Mouse (Mus musculus): ENCODE results near the gene Impg1.

The Impg1 gene

GRCm38 (mm10) chr9:80465381-80465780, at the start of gene Impg1:
TSS of gene Impg1 (minus strand) at chr9:80465481.
- DNase-seq (ENCODE audit: low spot score) = no peak

DNA sequence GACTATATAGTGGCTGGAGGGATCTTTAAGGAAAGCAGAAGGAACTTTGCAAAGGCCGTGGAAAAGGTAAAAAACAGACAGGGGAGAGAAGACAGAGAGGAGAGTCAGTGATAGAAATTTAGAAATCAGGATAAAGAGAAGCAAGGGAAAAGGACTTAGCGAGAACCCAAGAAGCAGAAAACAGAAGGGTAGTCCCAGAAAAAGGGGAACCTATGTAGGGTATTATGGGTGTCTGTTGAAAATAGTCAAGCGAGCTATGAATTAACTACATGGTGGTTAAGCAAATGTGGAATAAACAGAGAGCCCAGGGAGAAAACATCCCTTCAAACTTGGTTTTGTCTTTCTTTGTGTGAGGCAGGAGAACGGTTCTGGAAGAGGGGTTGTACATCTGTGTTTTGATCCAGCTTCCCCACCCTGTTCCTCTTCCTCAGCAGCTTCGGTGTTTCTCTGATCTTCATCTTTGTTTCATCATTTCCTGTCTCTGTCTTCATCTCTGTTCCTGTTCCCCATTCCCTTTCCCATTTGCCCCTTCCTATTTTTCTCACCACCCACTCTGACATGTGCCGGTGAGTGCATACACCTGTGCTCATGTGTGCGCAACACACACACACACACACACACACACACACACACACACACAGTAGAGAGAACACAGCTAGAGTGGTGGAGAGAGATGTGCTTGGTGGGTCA, 44.3 kb upstream of the Impg1 start:
- DNase-seq (ENCODE audit: low spot score) = no peak

- no peak for DNase-seq (ENCODE audit: low spot score)
These were observed 39.3 kb upstream of the Impg1 start for GRCm38 (mm10) chr9:80504496-80505012.

DNA sequence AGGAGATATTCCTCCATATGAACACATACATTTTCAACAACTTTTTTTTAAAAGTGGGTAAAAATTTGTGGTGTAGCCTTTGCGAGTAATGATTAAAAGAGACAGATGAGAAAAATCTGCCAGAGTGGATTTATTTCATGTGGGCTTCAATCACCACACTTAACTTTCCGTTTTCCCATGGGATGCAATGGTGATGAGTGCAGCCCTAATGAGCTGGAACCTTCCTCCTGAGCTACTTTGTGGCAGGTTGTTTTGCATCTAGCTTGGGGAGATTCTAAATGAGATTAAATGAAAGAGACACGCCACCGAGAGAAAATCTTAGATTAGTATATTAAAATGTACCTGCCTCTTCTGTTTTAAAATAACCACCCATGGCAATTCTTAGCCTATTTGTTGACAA, 26.3 kb upstream of the Impg1 start:
- DNase-seq (ENCODE audit: low spot score) = no peak

DNA sequence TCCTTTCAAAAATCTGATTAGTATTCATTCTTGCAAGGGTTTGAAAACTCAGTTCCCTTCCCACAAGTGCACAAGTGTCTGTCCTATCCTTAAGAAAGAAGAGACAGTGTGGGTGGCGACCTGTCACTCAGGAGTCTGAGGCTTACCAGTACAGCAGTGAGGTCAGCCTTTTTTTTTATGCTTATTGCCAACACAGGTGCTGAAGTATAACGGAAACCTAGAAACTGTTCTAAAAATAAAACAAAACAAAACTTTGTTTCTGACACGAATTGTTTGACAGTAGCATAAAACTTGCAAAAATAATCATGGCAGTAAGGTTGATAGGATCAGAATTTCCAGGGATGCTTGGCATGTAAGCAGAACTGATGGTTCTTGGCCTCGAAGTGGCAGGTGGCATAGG, 4.9 kb downstream of the Impg1 start:
- no peak for DNase-seq (ENCODE audit: low spot score)

- no peak for DNase-seq (ENCODE audit: low spot score)
These were observed 14.6 kb downstream of the Impg1 start for GRCm38 (mm10) chr9:80450467-80451261.

DNA sequence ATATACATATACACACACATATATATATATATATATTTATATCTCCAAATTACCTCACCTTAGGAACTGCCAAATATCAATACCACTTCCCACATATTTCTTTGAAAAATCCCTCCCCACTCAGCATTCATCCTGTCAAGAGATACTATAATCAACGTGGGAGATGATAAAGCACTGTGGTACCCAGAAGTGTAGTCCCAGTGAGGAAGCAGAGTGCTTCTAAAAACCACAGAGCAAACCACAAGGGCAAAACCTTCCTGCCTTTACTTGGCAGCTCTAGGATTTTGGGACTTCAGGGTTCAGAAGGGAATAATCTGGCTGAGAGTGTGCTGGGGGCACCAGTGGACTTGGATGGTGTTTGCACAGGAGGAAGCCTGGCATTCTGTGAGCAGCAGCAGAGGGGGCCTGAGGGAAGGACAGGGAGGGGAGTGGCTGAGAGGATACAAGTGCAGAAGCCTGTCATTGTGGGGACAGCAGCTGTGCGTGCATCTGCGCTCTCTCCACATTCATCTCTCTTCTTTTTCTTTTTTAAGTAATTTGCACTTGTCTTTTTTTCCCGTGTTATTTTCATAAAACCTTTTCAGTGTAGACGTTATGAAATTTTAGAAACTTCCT, 24.1 kb downstream of the Impg1 start:
- no peak for DNase-seq (ENCODE audit: low spot score)

DNA sequence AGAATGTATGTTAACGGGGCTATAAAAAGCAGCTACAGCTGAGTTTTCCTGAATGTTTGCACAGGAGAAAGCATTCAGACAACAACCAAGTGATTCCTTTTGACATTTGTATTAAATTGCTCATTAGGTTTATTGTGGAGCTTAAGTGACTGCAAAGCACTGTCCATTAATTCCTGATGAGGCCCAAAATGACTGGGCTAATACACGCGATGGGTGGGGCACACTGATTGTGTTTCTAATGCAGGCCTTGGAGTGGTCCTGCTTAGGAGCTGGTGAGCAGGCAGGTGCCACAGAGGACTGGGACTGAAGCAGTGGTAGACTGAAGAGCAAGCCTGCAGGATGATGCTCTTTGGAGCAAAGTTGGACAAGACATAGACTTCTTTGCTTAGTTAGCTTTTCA, 73.9 kb downstream of the Impg1 start:
- DNase-seq (ENCODE audit: low spot score) = no peak

DNA sequence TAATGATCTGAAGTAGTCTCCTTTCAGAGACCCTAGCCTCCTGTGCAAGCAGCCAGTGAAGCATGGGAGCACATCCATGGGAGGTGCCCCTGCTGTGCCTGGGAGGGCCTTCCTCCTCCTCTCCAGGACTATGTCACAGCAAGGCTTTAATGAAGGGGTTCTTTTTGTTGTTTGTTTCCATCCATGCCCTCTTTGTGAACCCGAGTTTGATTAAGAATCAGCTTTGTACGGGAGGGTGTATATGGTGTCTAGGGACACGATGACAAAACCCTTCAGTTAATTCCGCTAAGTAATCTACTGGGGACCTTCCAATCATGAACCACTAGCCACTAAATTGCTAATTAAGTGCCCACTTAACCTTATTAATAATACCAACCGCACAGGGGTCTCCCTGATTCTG, 74.3 kb downstream of the Impg1 start:
- no peak for DNase-seq (ENCODE audit: low spot score)

- no peak for DNase-seq (ENCODE audit: low spot score)
These were observed 77.4 kb downstream of the Impg1 start for GRCm38 (mm10) chr9:80387890-80388289.

GRCm38 (mm10) chr9:80386492-80386891, 78.8 kb downstream of the Impg1 start:
- no peak for DNase-seq (ENCODE audit: low spot score)

GRCm38 (mm10) chr9:80386000-80386399, 79.3 kb downstream of the Impg1 start:
- peak; percentile 17 for DNase-seq (ENCODE audit: low spot score)

GRCm38 (mm10) chr9:80382711-80383110, 82.6 kb downstream of the Impg1 start:
- DNase-seq (ENCODE audit: low spot score) = no peak

- DNase-seq (ENCODE audit: low spot score) = no peak
These were observed 85.1 kb downstream of the Impg1 start for GRCm38 (mm10) chr9:80380078-80380645.

GRCm38 (mm10) chr9:80374100-80374499, 91.2 kb downstream of the Impg1 start:
- no peak for DNase-seq (ENCODE audit: low spot score)

- no peak for DNase-seq (ENCODE audit: low spot score)
These were observed 92.0 kb downstream of the Impg1 start for GRCm38 (mm10) chr9:80373304-80373739.

- DNase-seq (ENCODE audit: low spot score) = no peak
These were observed 96.6 kb downstream of the Impg1 start for GRCm38 (mm10) chr9:80368636-80369035.

- no peak for DNase-seq (ENCODE audit: low spot score)
These were observed 97.6 kb downstream of the Impg1 start for GRCm38 (mm10) chr9:80367520-80368204.

- DNase-seq (ENCODE audit: low spot score) = no peak
These were observed 105.2 kb downstream of the Impg1 start for GRCm38 (mm10) chr9:80360063-80360462.

GRCm38 (mm10) chr9:80351678-80352331, 113.5 kb downstream of the Impg1 start:
- no peak for DNase-seq (ENCODE audit: low spot score)

DNA sequence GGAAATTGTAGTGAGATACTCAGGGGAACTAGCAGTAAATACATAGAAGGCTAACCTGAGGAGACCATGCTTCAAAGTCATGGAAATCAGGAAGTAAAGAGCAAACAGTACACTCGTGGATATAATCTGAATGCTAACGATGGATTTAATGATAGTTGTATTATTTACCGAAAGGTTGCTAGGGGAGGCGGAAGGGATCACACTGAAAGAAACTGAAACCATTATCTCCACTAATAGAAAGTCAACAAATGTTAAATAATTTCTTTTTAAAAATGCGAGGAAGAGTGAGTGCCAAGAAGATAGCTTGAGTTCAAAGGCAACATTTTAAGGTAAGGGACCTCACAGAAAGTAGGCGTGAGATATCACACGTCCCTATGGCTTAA, 114.0 kb downstream of the Impg1 start:
- DNase-seq (ENCODE audit: low spot score) = no peak
